Mouse (Mus musculus): Measurements from ENCODE around the gene Tshz2. TPM values are rescaled to one million over a fixed set of nuclear protein-coding genes. Genes with fewer than 3 reads are reported as not detected.
A peak's percentile ranks its signal among the peaks of the same experiment; 100 is the strongest.

The Tshz2 gene
- polyA plus RNA-seq, 1 experiment = 5.8 TPM

GRCm38 (mm10) chr2:170046371-170047145, 413.7 kb downstream of the Tshz2 start:
- H3K4me3 ChIP-seq (ENCODE audit: extremely low read depth, insufficient read depth, insufficient read length) = no peak overlapping the region
- H3K27me3 ChIP-seq (ENCODE audit: control insufficient read depth, insufficient read depth, low read length) = no peaks in the 10 kb centered on the region
- TF ChIP-seq POLR2A (IDR thresholded peaks at IDR 0.05; ENCODE audit: low read depth, low read length) = no peak
- TF ChIP-seq CTCF (IDR thresholded peaks at IDR 0.05; ENCODE audit: extremely low read depth, insufficient read depth, insufficient read length, insufficient replicate concordance) = no peak
- 92% methylated on average over 9 of the region's 9 CpGs for WGBS
- no peaks in the 10 kb centered on the region for H3K36me3 ChIP-seq (ENCODE audit: control insufficient read depth, insufficient read depth, low read length)
- H3K4me1 ChIP-seq (ENCODE audit: control insufficient read depth, insufficient read depth, insufficient read length) = no peaks in the 10 kb centered on the region
- no peak for DNase-seq (ENCODE audit: low read depth in 1 of 2, low spot score in 2 of 2)
- H3K27ac ChIP-seq (ENCODE audit: insufficient read depth, low read length) = no peak overlapping the region

- no peak for DNase-seq (ENCODE audit: low read depth in 1 of 2, low spot score in 2 of 2)
- 98% methylated on average over 1 of the region's 1 CpGs for WGBS
These were observed 416.0 kb downstream of the Tshz2 start for GRCm38 (mm10) chr2:170048831-170049230.

GRCm38 (mm10) chr2:170050651-170051050, 417.8 kb downstream of the Tshz2 start:
- Histone ChIP-seq H3K27ac (ENCODE audit: insufficient read depth, low read length) (peak overlapping the region; percentile 56; the same call in 1 of the 2 replicates), H3K4me1 (ENCODE audit: control insufficient read depth, insufficient read depth, insufficient read length) (no peaks in the 10 kb centered on the region), H3K4me3 (ENCODE audit: extremely low read depth, insufficient read depth, insufficient read length) (no peak overlapping the region), H3K27me3 (ENCODE audit: control insufficient read depth, insufficient read depth, low read length) (no peaks in the 10 kb centered on the region), H3K36me3 (ENCODE audit: control insufficient read depth, insufficient read depth, low read length) (no peaks in the 10 kb centered on the region)
- WGBS = 51% methylated on average over 5 of the region's 5 CpGs
- peak in 1 of 2 experiments; percentile 17 for DNase-seq (ENCODE audit: low read depth in 1 of 2, low spot score in 2 of 2)
- no peak for TF ChIP-seq POLR2A (IDR thresholded peaks at IDR 0.05; ENCODE audit: low read depth, low read length)
- TF ChIP-seq CTCF (IDR thresholded peaks at IDR 0.05; ENCODE audit: extremely low read depth, insufficient read depth, insufficient read length, insufficient replicate concordance) = no peak

More at GRCm38 (mm10) chr2:170048831-170049230, 416.0 kb downstream of the Tshz2 start:
- Histone ChIP-seq H3K36me3 (ENCODE audit: control insufficient read depth, insufficient read depth, low read length) (no peaks in the 10 kb centered on the region), H3K4me1 (ENCODE audit: control insufficient read depth, insufficient read depth, insufficient read length) (no peaks in the 10 kb centered on the region), H3K27ac (ENCODE audit: insufficient read depth, low read length) (no peak overlapping the region), H3K27me3 (ENCODE audit: control insufficient read depth, insufficient read depth, low read length) (no peaks in the 10 kb centered on the region), H3K4me3 (ENCODE audit: extremely low read depth, insufficient read depth, insufficient read length) (no peak overlapping the region)
- no peak for TF ChIP-seq POLR2A (IDR thresholded peaks at IDR 0.05; ENCODE audit: low read depth, low read length)
- no peak for TF ChIP-seq CTCF (IDR thresholded peaks at IDR 0.05; ENCODE audit: extremely low read depth, insufficient read depth, insufficient read length, insufficient replicate concordance)

- 93% methylated on average over 6 of the region's 6 CpGs for WGBS
- Histone ChIP-seq H3K4me1 (ENCODE audit: control insufficient read depth, insufficient read depth, insufficient read length) (no peaks in the 10 kb centered on the region), H3K27ac (ENCODE audit: insufficient read depth, low read length) (no peak overlapping the region; the same call in 1 of the 2 replicates), H3K27me3 (ENCODE audit: control insufficient read depth, insufficient read depth, low read length) (no peaks in the 10 kb centered on the region), H3K36me3 (ENCODE audit: control insufficient read depth, insufficient read depth, low read length) (no peaks in the 10 kb centered on the region), H3K4me3 (ENCODE audit: extremely low read depth, insufficient read depth, insufficient read length) (no peak overlapping the region)
- no peak for DNase-seq (ENCODE audit: low read depth in 1 of 2, low spot score in 2 of 2)
- TF ChIP-seq CTCF (IDR thresholded peaks at IDR 0.05; ENCODE audit: extremely low read depth, insufficient read depth, insufficient read length, insufficient replicate concordance) (no peak), POLR2A (IDR thresholded peaks at IDR 0.05; ENCODE audit: low read depth, low read length) (no peak)
These were observed 418.6 kb downstream of the Tshz2 start for GRCm38 (mm10) chr2:170051441-170051840.

- Histone ChIP-seq H3K4me1 (ENCODE audit: control insufficient read depth, insufficient read depth, insufficient read length) (no peaks in the 10 kb centered on the region), H3K36me3 (ENCODE audit: control insufficient read depth, insufficient read depth, low read length) (no peaks in the 10 kb centered on the region), H3K27ac (ENCODE audit: insufficient read depth, low read length) (no peak overlapping the region), H3K4me3 (ENCODE audit: extremely low read depth, insufficient read depth, insufficient read length) (no peak overlapping the region), H3K27me3 (ENCODE audit: control insufficient read depth, insufficient read depth, low read length) (no peaks in the 10 kb centered on the region)
- no peak for TF ChIP-seq POLR2A (IDR thresholded peaks at IDR 0.05; ENCODE audit: low read depth, low read length)
- TF ChIP-seq CTCF (IDR thresholded peaks at IDR 0.05; ENCODE audit: extremely low read depth, insufficient read depth, insufficient read length, insufficient replicate concordance) = no peak
- DNase-seq (ENCODE audit: low read depth in 1 of 2, low spot score in 2 of 2) = no peak
- 63% methylated on average over 12 of the region's 12 CpGs for WGBS
These were observed 422.1 kb downstream of the Tshz2 start for GRCm38 (mm10) chr2:170054943-170055342.

GRCm38 (mm10) chr2:170055413-170055812, 422.6 kb downstream of the Tshz2 start:
- no peaks in the 10 kb centered on the region for H3K36me3 ChIP-seq (ENCODE audit: control insufficient read depth, insufficient read depth, low read length)
- H3K27ac ChIP-seq (ENCODE audit: insufficient read depth, low read length) = no peak overlapping the region
- H3K4me1 ChIP-seq (ENCODE audit: control insufficient read depth, insufficient read depth, insufficient read length) = no peaks in the 10 kb centered on the region
- peak; percentile 32 to 41 for DNase-seq (ENCODE audit: low read depth in 1 of 2, low spot score in 2 of 2)
- 36% methylated on average over 9 of the region's 9 CpGs for WGBS
- H3K27me3 ChIP-seq (ENCODE audit: control insufficient read depth, insufficient read depth, low read length) = no peaks in the 10 kb centered on the region
- H3K4me3 ChIP-seq (ENCODE audit: extremely low read depth, insufficient read depth, insufficient read length) = no peak overlapping the region
- TF ChIP-seq POLR2A (IDR thresholded peaks at IDR 0.05; ENCODE audit: low read depth, low read length) (no peak), CTCF (IDR thresholded peaks at IDR 0.05; ENCODE audit: extremely low read depth, insufficient read depth, insufficient read length, insufficient replicate concordance) (peak; percentile 85)

- no peaks in the 10 kb centered on the region for H3K27me3 ChIP-seq (ENCODE audit: control insufficient read depth, insufficient read depth, low read length)
- no peak overlapping the region for H3K27ac ChIP-seq (ENCODE audit: insufficient read depth, low read length)
- no peaks in the 10 kb centered on the region for H3K36me3 ChIP-seq (ENCODE audit: control insufficient read depth, insufficient read depth, low read length)
- TF ChIP-seq POLR2A (IDR thresholded peaks at IDR 0.05; ENCODE audit: low read depth, low read length) (no peak), CTCF (IDR thresholded peaks at IDR 0.05; ENCODE audit: extremely low read depth, insufficient read depth, insufficient read length, insufficient replicate concordance) (no peak)
- no peak for DNase-seq (ENCODE audit: low read depth in 1 of 2, low spot score in 2 of 2)
- no peaks in the 10 kb centered on the region for H3K4me1 ChIP-seq (ENCODE audit: control insufficient read depth, insufficient read depth, insufficient read length)
- H3K4me3 ChIP-seq (ENCODE audit: extremely low read depth, insufficient read depth, insufficient read length) = no peak overlapping the region
- WGBS = 93% methylated on average over 14 of the region's 14 CpGs
These were observed 426.0 kb downstream of the Tshz2 start for GRCm38 (mm10) chr2:170058774-170059173.

Measured in spleen, adult 2 months (tissue).